Mouse (Mus musculus): Measurements from ENCODE around the gene Pgm5. TPM values are rescaled to one million over a fixed set of nuclear protein-coding genes. Genes with fewer than 3 reads are reported as not detected.
A peak's percentile ranks its signal among the peaks of the same experiment; 100 is the strongest.

Gene Pgm5
- total RNA-seq, 4 experiments from 2014 or later: 62.4 to 132 (median 86.3) TPM

- DNase-seq: peak; percentile 63
Observed at GRCm38 (mm10) chr19:24865436-24865835, 3.8 kb upstream of the Pgm5 start.

- no peak for DNase-seq
Observed at GRCm38 (mm10) chr19:24861276-24861611, 411 bp downstream of the Pgm5 start.

GRCm38 (mm10) chr19:24851456-24852315 is 10.0 kb downstream of the Pgm5 start:
- no peak for DNase-seq

GRCm38 (mm10) chr19:24848844-24849243 is 12.8 kb downstream of the Pgm5 start:
- DNase-seq: no peak

GRCm38 (mm10) chr19:24848345-24848744 is 13.3 kb downstream of the Pgm5 start:
- no peak for DNase-seq

GRCm38 (mm10) chr19:24845007-24845546 is 16.6 kb downstream of the Pgm5 start:
- no peak for DNase-seq

- DNase-seq: no peak
Observed at GRCm38 (mm10) chr19:24842080-24842479, 19.6 kb downstream of the Pgm5 start.

GRCm38 (mm10) chr19:24824517-24824916 is 37.1 kb downstream of the Pgm5 start:
- no peak for DNase-seq

GRCm38 (mm10) chr19:24815661-24816221 is 45.9 kb downstream of the Pgm5 start:
- DNase-seq: no peak

- no peak for DNase-seq
Observed at GRCm38 (mm10) chr19:24812861-24813293, 48.8 kb downstream of the Pgm5 start.

- peak; percentile 76 for DNase-seq
Observed at GRCm38 (mm10) chr19:24812106-24812810, 49.4 kb downstream of the Pgm5 start.

- no peak for DNase-seq
Observed at GRCm38 (mm10) chr19:24811451-24811850, 50.2 kb downstream of the Pgm5 start.

GRCm38 (mm10) chr19:24806013-24806412 is 55.6 kb downstream of the Pgm5 start:
- DNase-seq: no peak

- DNase-seq: no peak
Observed at GRCm38 (mm10) chr19:24797606-24798005, 64.0 kb downstream of the Pgm5 start.

- DNase-seq: no peak
Observed at GRCm38 (mm10) chr19:24794350-24794749, 67.3 kb downstream of the Pgm5 start.

- no peak for DNase-seq
Observed at GRCm38 (mm10) chr19:24793545-24794139, 68.0 kb downstream of the Pgm5 start.

GRCm38 (mm10) chr19:24792876-24793275 is 68.8 kb downstream of the Pgm5 start:
- DNase-seq: no peak

- no peak for DNase-seq
Observed at GRCm38 (mm10) chr19:24785898-24786297, 75.8 kb downstream of the Pgm5 start.

GRCm38 (mm10) chr19:24785056-24785675 is 76.5 kb downstream of the Pgm5 start:
- DNase-seq: no peak

GRCm38 (mm10) chr19:24783736-24784135 is 77.9 kb downstream of the Pgm5 start:
- DNase-seq: no peak

GRCm38 (mm10) chr19:24779996-24780395 is 81.7 kb downstream of the Pgm5 start:
- DNase-seq: no peak

GRCm38 (mm10) chr19:24770345-24770744 is 91.3 kb downstream of the Pgm5 start:
- no peak for DNase-seq
